Mouse (Mus musculus) MEL (cell line): ENCODE results near the gene Vps18. TPM values are rescaled to one million over a fixed set of nuclear protein-coding genes. Genes with fewer than 3 reads are reported as not detected.

Experiments used
- DNase-seq: peaks from one replicate; pipeline ENCODE4 v3.0.0; 2011; ENCODE audit warnings: low read depth, low spot score
- H3K27ac ChIP-seq: 2 replicates; pipeline ENCODE4 v1.5.1; 2012; ENCODE audit warnings: low read depth, mild to moderate bottlenecking, control low read depth, low read length, moderate library complexity; ENCODE audit not compliant: control insufficient read depth
- H3K27me3 ChIP-seq, 2 experiments: fragments of 150-350 bp in 1 of 2; sonication (generic) in 1 of 2; 2 replicates each; pipeline ENCODE4 v1.6.1; 2012; ENCODE audit warnings: low read length in 2 of 2, mild to moderate bottlenecking in 2 of 2, improper control_type of control experiment in 1 of 2, moderate library complexity in 1 of 2; ENCODE audit not compliant: insufficient read depth in 2 of 2, control insufficient read depth in 1 of 2
- H3K36me3 ChIP-seq, 2 experiments: 2 replicates each; pipeline ENCODE4 v1.6.1; 2012 to 2014; ENCODE audit warnings: low read length in 2 of 2, improper control_type of control experiment in 1 of 2, inconsistent platforms in 1 of 2, mild to moderate bottlenecking in 1 of 2; ENCODE audit not compliant: insufficient read depth in 2 of 2, control insufficient read depth in 1 of 2
- H3K4me1 ChIP-seq, 2 experiments: fragments of 150-350 bp in 1 of 2; sonication (generic) in 1 of 2; 2 replicates each; pipeline ENCODE4 v1.6.1; 2012; ENCODE audit warnings: low read length in 2 of 2, improper control_type of control experiment in 1 of 2, mild to moderate bottlenecking in 1 of 2; ENCODE audit not compliant: insufficient read depth in 2 of 2, control insufficient read depth in 1 of 2
- H3K4me3 ChIP-seq, 2 experiments: fragments of 150-350 bp in 1 of 2; sonication (generic) in 1 of 2; 2 replicates each; pipeline ENCODE4 v1.5.1; 2012; ENCODE audit warnings: low read depth in 2 of 2, low read length in 2 of 2, mild to moderate bottlenecking in 2 of 2, moderate library complexity in 2 of 2, control low read depth in 1 of 2, improper control_type of control experiment in 1 of 2; ENCODE audit not compliant: control insufficient read depth in 1 of 2, insufficient read depth in 1 of 2
- H3K79me2 ChIP-seq: 2 replicates; pipeline ENCODE4 v1.6.1; 2012; ENCODE audit warnings: mild to moderate bottlenecking, low read length, moderate library complexity; ENCODE audit not compliant: control insufficient read depth, poor library complexity, insufficient read depth
- H3K9ac ChIP-seq: 2 replicates; pipeline ENCODE4 v1.6.1; 2012; ENCODE audit warnings: low read depth, mild to moderate bottlenecking, control low read depth, low read length, moderate library complexity; ENCODE audit not compliant: control insufficient read depth, poor library complexity, severe bottlenecking
- H3K9me3 ChIP-seq: fragments of 150-350 bp; sonication (generic); replicated peaks from 2 replicates; pipeline ENCODE4 v1.6.1; 2012; ENCODE audit warnings: mild to moderate bottlenecking, low read length, improper control_type of control experiment, moderate library complexity; ENCODE audit not compliant: insufficient read depth
- CTCF ChIP-seq, 3 experiments: IDR thresholded peaks in 2 of 3; conservative IDR thresholded peaks in 1 of 3; 2 replicates each; pipeline ENCODE4 v1.5.1; 2011 to 2012; ENCODE audit warnings: low read length in 3 of 3, low read depth in 2 of 3, mild to moderate bottlenecking in 2 of 3, improper control_type of control experiment in 1 of 3, inconsistent platforms in 1 of 3, mixed read lengths in 1 of 3, moderate library complexity in 1 of 3; ENCODE audit not compliant: control insufficient read depth in 1 of 3, insufficient read depth in 1 of 3, poor library complexity in 1 of 3, severe bottlenecking in 1 of 3
- E2F4 ChIP-seq: IDR thresholded peaks from 2 replicates; pipeline ENCODE4 v1.6.1; 2011; ENCODE audit warnings: low read depth, low read length, improper control_type of control experiment, borderline replicate concordance
- ELF1 ChIP-seq: IDR thresholded peaks from 2 replicates; pipeline ENCODE4 v1.6.1; 2014; ENCODE audit warnings: low read depth, mild to moderate bottlenecking, inconsistent platforms, low read length, improper control_type of control experiment, moderate library complexity
- EP300 ChIP-seq, 2 experiments: IDR thresholded peaks; 2 replicates each; pipeline ENCODE4 v1.6.1; 2011; ENCODE audit warnings: improper control_type of control experiment in 2 of 2, low read length in 2 of 2, low read depth in 1 of 2, mild to moderate bottlenecking in 1 of 2
- ETS1 ChIP-seq: IDR thresholded peaks from 2 replicates; pipeline ENCODE4 v1.6.1; 2012; ENCODE audit warnings: low read depth, mild to moderate bottlenecking, inconsistent platforms, low read length, improper control_type of control experiment, moderate library complexity
- GABPA ChIP-seq: IDR thresholded peaks from 2 replicates; pipeline ENCODE4 v1.6.1; 2012; ENCODE audit warnings: low read depth, mild to moderate bottlenecking, inconsistent platforms, low read length, improper control_type of control experiment, moderate library complexity
- GATA1 ChIP-seq: IDR thresholded peaks from 2 replicates; pipeline ENCODE4 v1.6.1; 2011; ENCODE audit warnings: low read depth, low read length, improper control_type of control experiment
- KAT2A ChIP-seq: conservative IDR thresholded peaks from 2 replicates; pipeline ENCODE4 v1.6.1; 2012; ENCODE audit warnings: low read depth, low read length, improper control_type of control experiment, inconsistent platforms
- MAX ChIP-seq: IDR thresholded peaks from 2 replicates; pipeline ENCODE4 v1.6.1; 2011; ENCODE audit warnings: low read length, improper control_type of control experiment
- MAZ ChIP-seq: IDR thresholded peaks from 2 replicates; pipeline ENCODE4 v1.6.1; 2012; ENCODE audit warnings: low read depth, mild to moderate bottlenecking, inconsistent platforms, low read length, improper control_type of control experiment
- MEF2A ChIP-seq: IDR thresholded peaks from 2 replicates; pipeline ENCODE4 v1.6.1; 2014; ENCODE audit warnings: low read depth, mild to moderate bottlenecking, inconsistent platforms, low read length, improper control_type of control experiment; ENCODE audit not compliant: poor library complexity, insufficient replicate concordance, severe bottlenecking; ENCODE audit errors: extremely low read depth
- MXI1 ChIP-seq: IDR thresholded peaks from 2 replicates; pipeline ENCODE4 v1.6.1; 2011; ENCODE audit warnings: mild to moderate bottlenecking, low read depth, low read length, improper control_type of control experiment
- NELFE ChIP-seq: IDR thresholded peaks from 2 replicates; pipeline ENCODE4 v1.6.1; 2011; ENCODE audit warnings: low read depth, low read length, improper control_type of control experiment
- NRF1 ChIP-seq: IDR thresholded peaks from 2 replicates; pipeline ENCODE4 v1.6.1; 2014; ENCODE audit warnings: low read depth, mild to moderate bottlenecking, inconsistent platforms, low read length, improper control_type of control experiment, moderate library complexity; ENCODE audit not compliant: poor library complexity, insufficient read depth, severe bottlenecking
- POLR2A ChIP-seq, 2 experiments: IDR thresholded peaks; 2 replicates each; pipeline ENCODE4 v1.6.1; 2011 to 2012; ENCODE audit warnings: low read length in 2 of 2, mild to moderate bottlenecking in 2 of 2, control low read depth in 1 of 2, improper control_type of control experiment in 1 of 2, low read depth in 1 of 2, moderate library complexity in 1 of 2; ENCODE audit not compliant: control insufficient read depth in 1 of 2, insufficient read depth in 1 of 2, poor library complexity in 1 of 2
- POLR2AphosphoS5 ChIP-seq: IDR thresholded peaks from 2 replicates; pipeline ENCODE4 v1.6.1; 2012; ENCODE audit warnings: low read depth, borderline replicate concordance, mild to moderate bottlenecking, inconsistent platforms, low read length, moderate library complexity, mixed read lengths
- RAD21 ChIP-seq: IDR thresholded peaks from 2 replicates; pipeline ENCODE4 v1.6.1; 2011; ENCODE audit warnings: mild to moderate bottlenecking, low read depth, low read length, improper control_type of control experiment
- SIN3A ChIP-seq: IDR thresholded peaks from 2 replicates; pipeline ENCODE4 v1.6.1; 2012; ENCODE audit warnings: low read length, improper control_type of control experiment, inconsistent platforms
- SMC3 ChIP-seq: IDR thresholded peaks from 2 replicates; pipeline ENCODE4 v1.6.1; 2011; ENCODE audit warnings: low read depth, low read length, improper control_type of control experiment
- TAL1 ChIP-seq: IDR thresholded peaks from 2 replicates; pipeline ENCODE4 v1.6.1; 2012; ENCODE audit warnings: mild to moderate bottlenecking, inconsistent platforms, low read length, moderate library complexity, mixed read lengths
- TBP ChIP-seq: IDR thresholded peaks from 2 replicates; pipeline ENCODE4 v1.8.0; 2011; ENCODE audit warnings: low read depth, low read length, improper control_type of control experiment
- TCF12 ChIP-seq: IDR thresholded peaks from 2 replicates; pipeline ENCODE4 v1.6.1; 2014; ENCODE audit warnings: low read depth, mild to moderate bottlenecking, inconsistent platforms, low read length, improper control_type of control experiment, moderate library complexity
- UBTF ChIP-seq: IDR thresholded peaks from 2 replicates; pipeline ENCODE4 v1.6.1; 2012; ENCODE audit warnings: low read depth, mild to moderate bottlenecking, inconsistent platforms, low read length, improper control_type of control experiment, moderate library complexity, borderline replicate concordance; ENCODE audit not compliant: insufficient read depth
- USF1 ChIP-seq: IDR thresholded peaks from 2 replicates; pipeline ENCODE4 v1.6.1; 2014; ENCODE audit warnings: low read depth, mild to moderate bottlenecking, inconsistent platforms, low read length, improper control_type of control experiment, moderate library complexity
- ZC3H11A ChIP-seq: IDR thresholded peaks from 2 replicates; pipeline ENCODE4 v1.6.1; 2012; ENCODE audit warnings: low read depth, mild to moderate bottlenecking, inconsistent platforms, low read length, improper control_type of control experiment
- ZMIZ1 ChIP-seq: IDR thresholded peaks from 2 replicates; pipeline ENCODE4 v1.6.1; 2012; ENCODE audit warnings: low read depth, mild to moderate bottlenecking, inconsistent platforms, low read length, improper control_type of control experiment, moderate library complexity
- ZNF384 ChIP-seq: IDR thresholded peaks from 2 replicates; pipeline ENCODE4 v1.6.1; 2012; ENCODE audit warnings: low read depth, mild to moderate bottlenecking, inconsistent platforms, low read length, improper control_type of control experiment
- polyA plus RNA-seq, 2 experiments: library from polyadenylated mRNA; stranded (reverse) in 1 of 2; unstranded in 1 of 2; fragments of >175 nt in 1 of 2; fragments of >200 nt in 1 of 2; gene quantifications; 2 replicates each; pipeline versions ENCODE4 v1.2.1 to v1.2.4; 2012; ENCODE audit warnings: low replicate concordance in 2 of 2, low read depth in 1 of 2; ENCODE audit not compliant: insufficient read length in 2 of 2, insufficient read depth in 1 of 2, missing spikeins in 1 of 2
- total RNA-seq: library from RNA; depleted of rRNA; stranded (reverse); fragments of 300-350 nt; gene quantifications from 2 replicates; pipeline ENCODE4 v1.2.3, GENCODE M21; 2012

Gene Vps18
- total and polyA plus RNA-seq, 3 experiments: 28.0 to 30.4 TPM; not detected in 1

DNA sequence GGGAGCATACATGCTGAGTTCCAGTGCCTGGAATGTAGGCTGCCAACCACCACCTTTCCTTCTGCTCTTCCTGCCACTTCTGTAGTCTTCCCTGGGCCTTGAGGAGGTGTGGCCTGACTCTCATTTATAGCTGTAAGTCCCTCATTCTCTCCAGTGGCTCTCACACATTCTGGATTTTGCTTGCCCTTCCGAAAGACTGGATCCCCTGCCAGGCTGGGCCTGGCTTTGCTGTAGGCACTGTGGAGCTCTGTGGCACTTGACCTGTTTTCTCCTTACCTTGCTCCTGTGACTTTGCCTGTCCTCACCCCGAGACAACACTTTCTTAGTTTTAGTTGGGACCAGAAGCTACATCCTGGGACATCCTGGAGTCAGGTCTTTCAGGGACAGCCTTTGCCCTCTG is 10.3 kb downstream of the Vps18 start:
- Histone ChIP-seq H3K27ac (no peak overlapping the region), H3K4me3 (no peak overlapping the region), H3K36me3 (peaks cover 7 to 14% of the 10 kb centered on the region in 2 experiments; a peak in 3 of 4 replicates), H3K27me3 (no peaks in the 10 kb centered on the region), H3K4me1 (peaks cover 8 to 15% of the 10 kb centered on the region in 2 experiments; a peak in 3 of 4 replicates), H3K9ac (no peak overlapping the region), H3K9me3 (no peaks in the 10 kb centered on the region), H3K79me2 (peaks cover 10% of the 10 kb centered on the region)
- no peak for TF ChIP-seq TBP
- TF ChIP-seq POLR2A (IDR thresholded peaks at IDR 0.05; ENCODE audit: control insufficient read depth in 1 of 2, insufficient read depth in 1 of 2, low read depth in 1 of 2, low read length in 2 of 2, poor library complexity in 1 of 2): no peak
- TF ChIP-seq ETS1: no peak
- no peak for TF ChIP-seq MXI1
- no peak for TF ChIP-seq ELF1
- no peak for TF ChIP-seq TAL1
- TF ChIP-seq POLR2AphosphoS5: no peak
- no peak for TF ChIP-seq EP300 (IDR thresholded peaks at IDR 0.05; ENCODE audit: low read depth in 1 of 2, low read length in 2 of 2)
- no peak for TF ChIP-seq TCF12
- no peak for TF ChIP-seq CTCF (IDR thresholded peaks at IDR 0.05 in 2 of 3, conservative IDR thresholded peaks at IDR 0.05 in 1 of 3; ENCODE audit: control insufficient read depth in 1 of 3, insufficient read depth in 1 of 3, low read depth in 2 of 3, low read length in 3 of 3, poor library complexity in 1 of 3, severe bottlenecking in 1 of 3)
- TF ChIP-seq SIN3A: no peak
- TF ChIP-seq UBTF: no peak
- no peak for TF ChIP-seq KAT2A
- no peak for TF ChIP-seq NRF1
- no peak for TF ChIP-seq USF1
- TF ChIP-seq SMC3: no peak
- no peak for DNase-seq

- Histone ChIP-seq H3K36me3 (peaks cover 5 to 18% of the 10 kb centered on the region in 2 experiments; a peak in 3 of 4 replicates), H3K9ac (peak overlapping the region; percentile 44), H3K4me3 (peak overlapping the region; percentile 17 to 38; a peak in 3 of 4 replicates), H3K79me2 (peaks cover 1% of the 10 kb centered on the region; the same call in 1 of the 2 replicates), H3K9me3 (no peaks in the 10 kb centered on the region), H3K27me3 (no peaks in the 10 kb centered on the region), H3K27ac (no peak overlapping the region), H3K4me1 (peaks cover 8 to 21% of the 10 kb centered on the region in 2 experiments; a peak in 3 of 4 replicates)
- DNase-seq: peak; percentile 91
- TF ChIP-seq E2F4 (no peak), ETS1 (no peak), MEF2A (no peak), MAX (no peak; the same call in 1 of the 2 replicates), NELFE (no peak), RAD21 (peak; percentile 75), TAL1 (peak; percentile 46; the same call in 1 of the 2 replicates), TCF12 (peak; percentile 62), ELF1 (peak; percentile 40; the same call in 1 of the 2 replicates), TBP (no peak), ZC3H11A (peak; percentile 57), GATA1 (no peak), MAZ (peak; percentile 30; the same call in 1 of the 2 replicates), GABPA (no peak), CTCF (IDR thresholded peaks at IDR 0.05 in 2 of 3, conservative IDR thresholded peaks at IDR 0.05 in 1 of 3; ENCODE audit: control insufficient read depth in 1 of 3, insufficient read depth in 1 of 3, low read depth in 2 of 3, low read length in 3 of 3, poor library complexity in 1 of 3, severe bottlenecking in 1 of 3) (peak; percentile 68 to 92 (median 85); a peak in 5 of 6 replicates), EP300 (IDR thresholded peaks at IDR 0.05; ENCODE audit: low read depth in 1 of 2, low read length in 2 of 2) (peak in 1 of 2 experiments; percentile 63; a peak in 2 of 4 replicates), USF1 (no peak), ZMIZ1 (no peak), ZNF384 (0 out of 2 replicates have a peak, but pooled peaks have one; percentile 11), UBTF (no peak)
Measured at GRCm38 (mm10) chr2:119299981-119300818, 11.7 kb downstream of the Vps18 start.
